Mouse (Mus musculus): ENCODE measurements around the gene Prm1. TPM values are rescaled to one million over a fixed set of nuclear protein-coding genes. Genes with fewer than 3 reads are reported as not detected.
"Not testable (repeated sequence)": the region's sequence is repeated elsewhere in the genome, so short reads cannot be mapped to it uniquely, and the experiment has no call there.

Gene Prm1
- total RNA-seq, 2 experiments from 2014 or later: not detected

DNA sequence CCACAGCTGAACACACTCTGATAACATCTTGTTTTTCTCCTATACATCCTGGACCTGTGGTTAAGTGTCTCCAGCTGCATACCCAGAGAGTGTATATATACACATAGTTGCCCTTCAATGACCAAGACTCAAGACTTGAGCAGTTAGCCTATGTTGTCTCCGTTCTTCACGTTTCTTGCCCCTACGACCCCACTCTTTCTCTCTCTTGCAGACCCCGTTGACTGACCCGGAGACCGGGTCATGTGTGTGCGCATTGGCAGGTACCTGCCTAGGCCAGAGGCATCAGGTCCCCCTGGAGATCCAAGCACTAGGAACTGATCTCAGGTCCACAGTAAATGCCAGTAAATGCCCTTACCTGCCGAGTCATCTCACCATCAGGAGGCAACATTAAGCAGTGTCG, 21.6 kb upstream of the Prm1 start:
- no peak for ATAC-seq (replicated peaks; ENCODE audit: low FRiP score, low TSS enrichment, poor library complexity, severe bottlenecking)

DNA sequence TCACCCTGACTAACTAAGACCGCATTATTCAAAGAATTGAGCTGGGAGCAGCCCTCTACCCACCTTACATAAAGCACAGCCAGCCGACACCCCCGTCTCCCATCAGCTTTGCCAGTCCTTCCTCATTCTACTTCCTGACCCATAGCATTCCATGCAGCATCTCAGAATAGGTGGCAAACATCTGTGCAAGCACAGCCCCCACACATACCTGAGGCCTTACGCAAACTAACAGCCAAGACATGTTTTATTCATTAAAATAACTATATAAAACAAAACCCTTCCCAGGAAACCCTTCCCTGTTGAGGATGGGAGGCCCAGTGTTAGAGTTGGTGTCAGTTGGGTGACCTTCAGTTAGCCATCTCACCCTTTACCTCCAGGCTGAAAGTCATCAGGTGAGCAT, 20.2 kb upstream of the Prm1 start:
- no peak for ATAC-seq (replicated peaks; ENCODE audit: low FRiP score, low TSS enrichment, poor library complexity, severe bottlenecking)

DNA sequence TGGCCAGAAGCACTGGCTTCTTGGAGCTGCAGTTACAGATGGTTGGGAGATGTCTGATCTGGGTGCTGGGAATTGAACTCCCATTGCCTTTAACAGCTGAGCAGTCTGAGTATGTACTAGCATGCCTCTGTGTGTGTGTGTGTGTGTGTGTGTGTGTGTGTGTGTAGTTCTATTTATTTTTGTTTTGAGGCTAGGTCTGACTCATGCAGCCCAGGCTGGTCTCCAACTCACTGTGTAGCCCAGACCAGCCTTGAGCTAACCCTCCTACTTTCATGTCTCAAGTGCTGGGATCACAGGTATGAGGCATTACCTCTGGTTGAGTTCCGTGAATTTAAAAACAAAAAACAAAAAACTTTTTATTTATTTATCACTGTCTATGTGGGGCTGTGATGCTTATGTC, 18.9 kb upstream of the Prm1 start:
- no peak for ATAC-seq (replicated peaks; ENCODE audit: low FRiP score, low TSS enrichment, poor library complexity, severe bottlenecking)

DNA sequence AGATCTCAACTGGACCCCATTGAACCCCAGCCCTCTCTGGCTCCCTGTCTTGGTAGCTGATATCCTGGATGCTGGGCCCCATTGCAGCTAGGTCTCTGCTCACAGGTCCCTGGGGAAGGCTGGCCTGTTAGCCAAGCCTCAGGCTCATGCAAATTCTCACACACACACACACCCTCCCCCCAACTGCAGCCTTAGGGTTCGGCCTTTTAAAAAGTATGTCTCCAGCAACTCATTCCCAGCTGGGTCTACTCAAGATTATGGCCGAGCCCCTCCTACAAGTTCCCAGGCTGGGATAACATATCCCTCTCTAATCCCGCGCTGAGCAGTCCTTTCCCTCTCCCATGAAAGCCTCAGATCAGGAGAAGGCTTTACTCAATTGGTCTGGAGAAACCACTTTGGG, 15.7 kb upstream of the Prm1 start:
- ATAC-seq (replicated peaks; ENCODE audit: low FRiP score, low TSS enrichment, poor library complexity, severe bottlenecking): no peak

DNA sequence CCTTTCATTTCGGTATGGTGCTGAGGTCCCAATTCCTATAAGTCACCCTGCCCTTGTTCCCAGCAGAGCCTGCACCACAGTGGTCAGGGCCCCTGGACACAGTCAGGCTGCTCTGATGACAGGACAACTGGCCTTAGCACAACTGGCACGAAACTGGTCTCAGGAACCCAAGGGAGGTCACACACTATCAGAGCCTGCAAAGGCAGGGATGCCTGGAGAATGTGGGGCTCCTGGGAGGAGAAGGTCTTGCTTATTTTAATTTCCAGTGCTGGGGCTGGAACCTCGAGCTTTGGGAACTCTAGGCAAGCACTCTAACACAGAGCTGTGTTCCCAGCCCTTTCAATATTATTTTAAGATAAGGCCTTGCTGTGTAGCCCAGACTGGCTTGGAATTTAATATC, 14.3 kb upstream of the Prm1 start:
- no peak for ATAC-seq (replicated peaks; ENCODE audit: low FRiP score, low TSS enrichment, poor library complexity, severe bottlenecking)

DNA sequence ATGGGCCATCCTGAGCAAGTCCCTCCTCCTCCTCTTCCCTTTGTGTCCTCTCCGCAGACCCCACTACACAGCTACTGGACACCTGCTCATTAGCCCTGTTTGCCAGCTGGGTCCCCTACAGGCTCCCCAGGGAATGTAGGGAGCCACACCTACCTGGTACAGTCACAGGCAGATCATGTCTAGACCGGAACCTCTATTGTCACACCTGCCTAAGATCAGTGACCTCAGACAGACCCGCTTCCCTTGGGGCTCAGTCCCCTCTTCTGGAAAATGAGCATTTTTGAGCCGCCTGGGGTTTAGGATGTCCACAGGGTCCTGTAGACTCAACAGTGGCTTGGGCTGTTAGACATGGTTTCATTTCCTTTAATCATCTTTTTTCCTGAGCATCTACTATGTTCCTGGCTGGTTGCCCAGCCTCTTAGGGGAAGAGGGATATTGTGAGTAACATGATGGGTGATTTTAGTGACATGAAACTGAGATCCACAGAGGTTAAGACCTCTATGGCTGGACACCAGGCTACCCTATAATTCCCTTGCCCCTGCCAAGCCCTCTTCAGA, 13.0 kb upstream of the Prm1 start:
- no peak for ATAC-seq (replicated peaks; ENCODE audit: low FRiP score, low TSS enrichment, poor library complexity, severe bottlenecking)

DNA sequence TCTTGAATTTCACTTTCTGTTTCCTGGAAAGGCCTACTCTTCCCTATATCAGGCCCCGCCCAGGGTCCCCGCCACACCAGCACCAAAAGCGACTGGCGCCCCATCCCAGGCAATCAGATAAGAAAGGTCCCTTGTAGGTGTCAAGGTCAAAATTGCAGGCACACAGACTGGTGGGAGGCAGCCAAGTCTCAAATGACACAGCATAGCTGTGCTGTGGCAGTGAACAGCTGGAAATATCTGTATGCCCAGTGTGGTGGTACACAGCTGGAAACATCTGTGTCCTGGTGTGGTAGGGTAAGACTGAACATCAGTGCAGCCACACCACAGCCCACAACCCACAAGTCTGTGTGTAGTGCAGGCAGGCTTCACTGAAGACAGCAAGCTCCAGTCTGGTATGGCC, 9.2 kb upstream of the Prm1 start:
- ATAC-seq (replicated peaks; ENCODE audit: low FRiP score, low TSS enrichment, poor library complexity, severe bottlenecking): peak; percentile 68

DNA sequence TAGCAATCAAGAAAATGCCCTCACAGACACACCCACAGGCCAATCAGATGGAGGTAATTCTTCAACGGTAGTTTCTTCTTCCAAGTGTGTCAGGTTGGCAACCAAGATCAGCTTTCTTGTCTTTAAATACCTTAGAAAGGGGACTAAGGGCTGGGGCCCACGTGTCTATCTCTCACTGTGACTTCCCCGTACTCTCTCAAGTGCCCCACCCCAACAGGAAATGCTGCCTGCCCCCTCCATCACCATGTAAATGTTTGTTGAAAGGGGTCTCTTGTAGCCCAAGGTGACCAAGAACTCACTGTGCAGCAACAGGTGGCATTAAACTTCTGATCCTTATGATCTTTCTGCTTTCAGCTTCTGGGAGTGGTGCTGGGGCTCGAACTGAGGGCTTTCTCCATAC, 8.1 kb upstream of the Prm1 start:
- no peak for ATAC-seq (replicated peaks; ENCODE audit: low FRiP score, low TSS enrichment, poor library complexity, severe bottlenecking)

DNA sequence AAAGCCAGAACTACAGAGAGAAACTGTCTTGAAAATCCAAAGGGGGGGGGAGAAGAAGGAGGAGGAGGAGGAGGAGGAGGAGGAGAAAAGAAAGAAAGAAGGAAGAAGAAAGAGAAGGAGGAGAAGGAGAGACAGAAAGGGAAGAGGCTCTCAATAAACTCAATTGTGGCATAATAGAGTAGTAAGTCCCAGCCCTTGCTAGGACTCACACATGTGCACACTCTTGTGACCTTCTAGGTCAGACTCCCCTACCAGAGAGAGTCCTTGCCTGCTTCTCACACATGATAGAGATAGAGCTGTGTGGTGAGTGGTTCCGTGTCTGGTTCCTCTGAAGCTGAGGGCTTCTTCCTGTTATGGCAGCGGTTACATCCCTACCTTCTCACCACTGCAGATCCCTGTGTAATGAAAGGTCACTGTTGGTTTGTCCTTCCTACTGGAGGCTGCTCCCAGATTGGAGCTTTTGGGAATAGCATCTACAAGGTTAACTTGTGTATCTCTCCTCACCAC, 7.3 kb upstream of the Prm1 start, which contains the start of gene Gm11172:
Gene Gm11172, plus strand, starts transcription at position 51 of the 507 bp plus-strand sequence.
- no peak for ATAC-seq (replicated peaks; ENCODE audit: low FRiP score, low TSS enrichment, poor library complexity, severe bottlenecking)

DNA sequence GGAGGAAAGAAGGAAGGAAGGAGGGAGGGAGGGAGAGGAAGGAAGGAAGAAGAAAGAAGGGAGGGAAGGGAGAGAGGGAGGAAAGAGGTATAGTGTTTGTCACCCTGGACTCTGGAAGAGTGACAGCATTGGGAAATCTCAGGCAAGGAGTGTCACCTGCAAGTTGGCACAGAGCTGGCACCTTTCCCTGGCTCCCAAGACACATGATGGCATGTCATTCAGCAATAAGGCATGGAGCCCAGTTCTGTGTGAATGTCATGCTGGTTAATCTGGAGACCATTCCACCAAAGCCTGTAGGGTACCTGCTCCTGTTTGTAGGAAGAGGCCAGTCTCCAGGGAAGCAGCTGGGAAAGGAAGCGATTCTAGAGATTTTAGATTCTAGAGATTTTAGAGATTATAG, 4.7 kb upstream of the Prm1 start:
- ATAC-seq (replicated peaks; ENCODE audit: low FRiP score, low TSS enrichment, poor library complexity, severe bottlenecking): no peak

DNA sequence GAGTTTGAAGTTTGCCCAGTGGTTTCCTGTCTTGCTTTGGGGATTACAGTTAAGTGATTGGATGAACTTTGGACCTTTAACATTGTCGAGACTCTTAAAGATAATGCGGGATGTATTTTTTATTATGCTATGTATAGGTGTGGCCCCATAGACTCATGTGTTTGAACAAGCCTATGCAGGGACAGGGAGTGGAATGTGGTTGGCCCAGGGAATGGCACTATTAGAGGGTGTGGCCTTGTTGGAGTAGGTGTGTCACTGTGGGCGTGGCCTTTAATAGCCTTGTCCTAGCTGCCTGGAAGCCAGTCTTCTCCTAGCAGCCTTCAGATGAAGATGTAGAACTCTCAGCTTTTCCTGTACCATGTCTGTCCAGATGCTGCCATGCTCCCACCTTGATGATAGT, 3.2 kb downstream of the Prm1 start:
- ATAC-seq (replicated peaks; ENCODE audit: low FRiP score, low TSS enrichment, poor library complexity, severe bottlenecking): not testable (repeated sequence)

DNA sequence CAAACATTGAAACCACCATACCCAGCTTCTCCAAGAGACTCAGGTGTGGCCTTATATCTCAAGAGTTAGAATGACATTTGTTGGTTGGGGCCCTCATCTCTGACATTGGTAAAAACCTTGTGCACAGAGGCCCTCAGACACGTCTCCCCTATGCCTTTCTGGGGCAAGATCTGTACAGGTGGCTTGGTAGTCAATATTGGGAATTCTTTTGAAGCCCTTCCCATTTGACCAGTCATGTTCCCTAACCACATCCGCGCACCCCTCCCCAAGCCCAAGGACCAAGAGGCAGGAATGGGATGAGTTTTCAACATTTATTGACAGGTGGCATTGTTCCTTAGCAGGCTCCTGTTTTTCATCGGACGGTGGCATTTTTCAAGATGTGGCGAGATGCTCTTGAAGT, 9.6 kb downstream of the Prm1 start, which contains the start of gene Prm2:
Gene Prm2, minus strand, starts transcription at position 101 of the 400 bp plus-strand sequence.
- ATAC-seq (replicated peaks; ENCODE audit: low FRiP score, low TSS enrichment, poor library complexity, severe bottlenecking): no peak

DNA sequence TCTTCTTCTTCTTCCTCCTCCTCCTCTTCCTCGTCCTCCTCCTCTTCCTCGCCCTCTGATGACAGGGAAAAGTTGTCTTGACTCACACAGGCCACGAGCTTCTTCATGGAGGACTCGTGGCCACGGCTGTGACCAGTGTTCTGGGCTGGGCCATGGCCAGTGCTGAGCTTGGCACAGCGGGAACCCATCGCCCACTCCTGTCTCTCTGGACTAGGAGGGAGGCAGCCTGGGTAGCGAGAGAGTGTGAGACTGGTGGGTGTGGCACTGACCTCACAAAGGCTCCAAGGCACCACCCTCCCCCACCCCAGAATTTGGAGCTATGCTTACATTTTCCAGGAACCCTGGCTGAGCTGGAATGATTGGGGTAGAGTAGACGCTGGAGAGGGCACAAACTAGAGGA, 14.9 kb downstream of the Prm1 start, which contains the start of gene Prm3:
Gene Prm3, minus strand, starts transcription at position 213 of the 400 bp plus-strand sequence.
- no peak for ATAC-seq (replicated peaks; ENCODE audit: low FRiP score, low TSS enrichment, poor library complexity, severe bottlenecking)

DNA sequence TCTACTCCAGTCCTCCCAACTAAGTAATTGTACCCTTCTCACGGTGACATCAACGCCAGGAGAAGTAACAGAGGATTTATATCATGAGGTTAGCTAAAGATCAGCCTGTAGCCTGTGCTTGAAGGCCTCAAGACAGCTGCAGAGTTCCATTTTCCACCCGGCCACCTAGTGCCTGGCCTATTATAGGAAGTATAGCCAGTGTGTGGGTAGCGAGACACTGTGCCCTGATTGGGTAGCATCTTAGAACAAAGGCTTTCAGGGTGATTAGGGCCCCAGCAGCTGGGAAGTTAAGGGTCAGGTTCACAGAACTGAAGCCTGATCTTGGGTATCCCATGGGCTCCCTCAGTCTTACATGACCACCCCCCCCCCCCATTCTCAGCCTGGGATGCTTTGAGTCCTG, 16.8 kb downstream of the Prm1 start:
- no peak for ATAC-seq (replicated peaks; ENCODE audit: low FRiP score, low TSS enrichment, poor library complexity, severe bottlenecking)

DNA sequence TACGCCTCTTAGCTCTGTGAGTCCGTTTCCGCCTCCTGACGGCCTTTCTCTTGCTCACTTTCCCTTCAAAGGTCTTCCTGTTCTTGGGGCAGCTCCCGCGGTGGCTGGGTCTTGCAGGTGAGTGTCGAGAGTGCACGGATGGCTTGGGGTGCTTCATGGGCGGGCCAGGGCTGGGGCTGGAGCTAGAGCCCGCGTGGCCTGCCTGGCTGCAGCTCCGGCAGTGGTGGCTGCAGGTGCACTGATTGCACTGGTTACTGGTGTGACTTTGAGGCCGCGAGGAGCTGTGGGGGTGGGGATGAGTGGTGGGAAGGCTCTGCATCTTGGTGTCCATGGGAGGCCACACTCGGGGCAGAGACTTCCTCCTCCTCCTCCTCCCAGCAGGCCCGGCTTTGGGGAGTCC, 17.4 kb downstream of the Prm1 start, which contains the start of gene Tnp2:
Gene Tnp2, minus strand, starts transcription at position 390 of the 400 bp plus-strand sequence.
- ATAC-seq (replicated peaks; ENCODE audit: low FRiP score, low TSS enrichment, poor library complexity, severe bottlenecking): no peak

DNA sequence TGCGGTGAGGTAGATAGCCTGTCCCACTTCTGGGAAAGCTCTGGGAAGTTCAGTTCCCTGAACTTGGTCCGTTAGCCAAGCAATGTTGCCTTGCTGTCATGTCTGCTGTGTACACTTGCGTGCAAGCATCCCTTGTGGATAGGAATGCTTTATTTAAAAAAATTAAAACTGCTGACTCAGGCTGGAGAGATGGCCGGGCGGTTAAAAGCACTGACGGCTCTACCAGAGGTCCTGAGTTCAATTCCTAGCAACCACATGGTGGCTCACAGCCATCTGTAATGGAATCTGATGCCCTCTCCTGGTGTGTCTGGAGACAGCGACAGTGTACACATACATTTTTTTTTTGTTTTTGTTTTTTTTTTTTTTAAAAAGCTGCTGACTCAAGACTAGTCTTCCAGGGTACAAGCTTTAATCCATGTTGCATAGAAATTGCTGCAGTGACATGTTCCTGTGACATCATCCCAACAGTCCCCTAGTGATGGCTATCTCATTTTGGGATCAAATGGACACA, 18.0 kb downstream of the Prm1 start:
- no peak for ATAC-seq (replicated peaks; ENCODE audit: low FRiP score, low TSS enrichment, poor library complexity, severe bottlenecking)

DNA sequence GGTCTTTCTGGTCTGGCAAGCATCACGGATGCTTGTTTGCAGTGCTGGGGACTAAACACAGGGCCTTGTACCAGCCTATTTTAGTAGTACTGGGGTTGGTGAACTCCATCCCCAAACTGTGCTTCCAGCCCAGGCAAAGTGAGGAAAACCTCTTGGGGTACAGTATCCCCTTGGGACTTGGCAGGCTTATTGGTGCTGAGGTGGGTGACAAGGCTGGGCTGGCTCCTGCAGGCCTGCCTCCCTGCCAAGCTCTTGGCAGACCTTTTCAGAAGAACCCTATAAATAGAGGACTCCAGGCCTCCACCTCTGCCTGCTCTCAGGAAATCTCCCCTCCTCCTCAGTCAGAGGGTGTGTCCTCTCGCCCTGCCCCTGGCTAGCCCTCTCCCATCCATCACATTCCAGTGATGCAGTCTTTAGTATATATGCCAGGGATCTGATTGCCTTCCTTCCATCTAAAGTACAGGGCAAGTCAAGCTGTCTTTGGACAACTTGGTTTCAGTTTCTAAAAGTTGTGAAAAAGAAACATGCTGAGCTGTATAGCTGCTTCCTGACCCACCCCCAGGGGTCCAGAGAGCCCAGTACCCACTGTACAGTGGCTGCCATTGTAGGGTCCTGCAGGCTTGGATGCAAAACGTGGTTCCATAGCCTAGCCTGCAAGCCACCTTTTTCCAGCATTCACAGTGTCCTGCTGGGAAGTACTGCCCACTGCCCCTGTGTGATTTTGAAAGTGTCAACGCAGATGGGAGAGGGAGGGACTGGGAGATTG, 18.7 kb downstream of the Prm1 start:
- ATAC-seq (replicated peaks; ENCODE audit: low FRiP score, low TSS enrichment, poor library complexity, severe bottlenecking): no peak

DNA sequence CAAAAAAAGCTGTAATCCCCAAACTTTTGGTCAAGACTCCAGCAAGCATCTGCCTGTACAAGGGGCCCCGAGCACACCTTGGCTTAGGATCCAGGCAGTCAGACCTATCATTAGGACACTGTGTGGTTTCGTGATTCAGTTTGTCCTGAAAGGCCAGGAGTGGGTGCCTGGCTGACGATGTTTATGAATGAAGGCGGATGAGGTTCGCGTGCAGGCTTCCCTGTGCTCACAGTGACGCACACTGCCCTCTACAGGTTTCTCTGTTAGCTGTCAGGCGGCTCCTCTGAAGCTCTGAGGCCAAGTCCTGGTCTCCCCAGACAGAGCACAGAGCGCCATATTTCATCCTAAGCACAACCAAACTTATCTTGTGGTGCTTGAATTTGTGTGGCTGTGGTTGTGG, 19.4 kb downstream of the Prm1 start:
- peak; percentile 76 for ATAC-seq (replicated peaks; ENCODE audit: low FRiP score, low TSS enrichment, poor library complexity, severe bottlenecking)

DNA sequence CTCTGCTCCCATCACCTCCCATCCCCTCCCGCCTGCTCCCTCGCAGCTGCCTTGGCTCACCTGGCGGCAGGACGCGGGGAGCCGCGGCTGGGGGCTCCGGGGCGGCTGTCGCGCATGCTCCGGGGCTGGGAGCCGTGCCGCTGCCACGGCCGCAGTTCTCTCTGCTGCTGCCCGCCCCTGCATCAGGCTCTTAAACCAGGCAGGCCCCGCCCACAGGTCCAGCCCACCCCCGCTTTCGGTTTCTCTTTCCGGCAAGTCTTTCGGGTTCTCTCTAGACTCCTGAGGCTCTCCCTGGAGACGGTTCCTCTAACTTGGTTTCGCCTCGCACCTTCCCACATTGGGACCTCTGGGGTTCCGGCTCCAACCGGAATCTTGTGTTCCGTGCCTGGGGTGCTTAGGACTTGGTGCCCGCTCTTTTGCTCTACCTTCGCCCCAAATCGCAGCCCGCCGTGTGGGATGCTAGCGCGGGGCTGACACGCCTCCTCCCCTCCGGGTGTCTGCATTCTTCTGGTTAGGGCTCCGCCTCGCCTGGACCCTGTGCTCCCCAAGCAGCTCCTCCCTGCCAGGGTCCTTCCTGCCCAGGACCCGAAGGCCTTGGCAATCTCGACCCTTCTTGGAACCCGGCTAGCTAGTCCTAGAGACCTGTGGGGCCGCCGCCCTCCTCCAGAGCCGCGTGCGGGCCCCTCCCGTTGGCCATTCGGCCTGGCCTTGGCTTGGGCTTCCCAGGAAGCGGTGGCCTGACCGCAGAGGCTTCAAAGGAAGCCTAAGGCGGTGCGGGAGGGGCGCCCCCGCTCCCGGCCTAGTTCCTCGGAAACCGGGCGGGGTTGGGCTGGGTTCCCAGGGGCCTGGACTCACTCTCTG, 20.0 kb downstream of the Prm1 start, which contains the start of gene Socs1:
Gene Socs1, minus strand, starts transcription at position 166 of the 861 bp plus-strand sequence.
- ATAC-seq (replicated peaks; ENCODE audit: low FRiP score, low TSS enrichment, poor library complexity, severe bottlenecking): peak; percentile 72
